Mouse (Mus musculus): ENCODE measurements around the gene Whrn.

- TF ChIP-seq CTCF (IDR thresholded peaks at IDR 0.05) (no peak), EP300 (IDR thresholded peaks at IDR 0.05) (no peak)
Measured at GRCm38 (mm10) chr4:63402056-63402455, 93.7 kb downstream of the Whrn start.

Data from lung, postnatal 0 days (tissue).